Mouse (Mus musculus): ENCODE measurements around the gene Prkcz.

DNA sequence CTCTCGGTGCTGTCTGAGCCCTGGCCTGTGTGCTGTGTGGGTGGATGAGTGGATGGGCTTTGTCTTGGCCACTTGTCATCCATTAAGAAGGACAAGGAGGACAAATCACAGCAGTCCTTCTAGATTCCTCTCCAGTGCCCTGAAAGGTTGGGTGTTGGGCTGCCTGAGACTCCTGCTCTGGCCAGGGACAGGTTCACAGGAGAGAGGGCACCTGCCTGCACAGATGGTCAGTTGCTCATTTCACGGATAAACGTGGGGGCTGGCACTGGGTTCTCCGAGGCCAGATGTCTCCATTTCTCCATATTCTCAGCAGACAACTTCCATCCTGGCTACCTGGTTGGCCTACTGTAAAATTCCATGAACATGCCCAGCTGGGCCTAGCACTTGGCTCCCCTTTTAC, 62.3 kb downstream of the Prkcz start:
- TF ChIP-seq CTCF (IDR thresholded peaks at IDR 0.05; ENCODE audit: low read depth, low read length) (no peak), EP300 (IDR thresholded peaks at IDR 0.05; ENCODE audit: insufficient read depth, low read depth, low read length) (no peak)
